Mouse (Mus musculus) C2C12 (cell line): Measurements from ENCODE around the gene Cog4.

Source experiments
- CTCF ChIP-seq: IDR thresholded peaks from one replicate; pipeline ENCODE4 v1.5.1; 2011; ENCODE audit not compliant: control insufficient read depth, insufficient read depth, insufficient read length
- MAX ChIP-seq: IDR thresholded peaks from one replicate; pipeline ENCODE4 v1.6.1; 2011; ENCODE audit warnings: mild to moderate bottlenecking, control low read depth
- MYOG ChIP-seq: IDR thresholded peaks from one replicate; pipeline ENCODE4 v1.6.1; 2011; ENCODE audit not compliant: control insufficient read depth, insufficient read length; ENCODE audit errors: extremely low read depth
- USF1 ChIP-seq: IDR thresholded peaks from one replicate; pipeline ENCODE4 v1.6.1; 2011; ENCODE audit warnings: low read depth, mild to moderate bottlenecking, control low read depth, moderate library complexity

- no peak for TF ChIP-seq CTCF
- no peak for TF ChIP-seq MYOG
- no peak for TF ChIP-seq USF1
- no peak for TF ChIP-seq MAX
Measured at GRCm38 (mm10) chr8:110806146-110806545, 40.3 kb upstream of the Cog4 start.
